Mouse (Mus musculus) embryo, embryonic 11.5 days (tissue): ENCODE measurements around the gene E130114P18Rik.

Experiments used
- DNase-seq: peaks from one replicate; pipeline ENCODE4 v3.0.0-alpha.2; 2012; ENCODE audit warnings: low read depth, low spot score

The E130114P18Rik gene

GRCm38 (mm10) chr4:97777706-97778176 lies at the start of gene E130114P18Rik:
Gene E130114P18Rik, minus strand, starts transcription at chr4:97778078.
- DNase-seq = no peak

GRCm38 (mm10) chr4:97827115-97827514 lies 49.2 kb upstream of the E130114P18Rik start:
- no peak for DNase-seq

GRCm38 (mm10) chr4:97825841-97826240 lies 48.0 kb upstream of the E130114P18Rik start:
- no peak for DNase-seq

- no peak for DNase-seq
Observed at GRCm38 (mm10) chr4:97825432-97825831, 47.6 kb upstream of the E130114P18Rik start.

- DNase-seq = no peak
Observed at GRCm38 (mm10) chr4:97824451-97824850, 46.6 kb upstream of the E130114P18Rik start.

GRCm38 (mm10) chr4:97823512-97823911 lies 45.6 kb upstream of the E130114P18Rik start:
- no peak for DNase-seq

GRCm38 (mm10) chr4:97821556-97822251 lies 43.8 kb upstream of the E130114P18Rik start:
- DNase-seq = no peak

- DNase-seq = no peak
Observed at GRCm38 (mm10) chr4:97820474-97821259, 42.8 kb upstream of the E130114P18Rik start.

- no peak for DNase-seq
Observed at GRCm38 (mm10) chr4:97819101-97819500, 41.2 kb upstream of the E130114P18Rik start.

GRCm38 (mm10) chr4:97818498-97818897 lies 40.6 kb upstream of the E130114P18Rik start:
- DNase-seq = no peak

GRCm38 (mm10) chr4:97817741-97818140 lies 39.9 kb upstream of the E130114P18Rik start:
- DNase-seq = no peak

- DNase-seq = no peak
Observed at GRCm38 (mm10) chr4:97816753-97817152, 38.9 kb upstream of the E130114P18Rik start.

GRCm38 (mm10) chr4:97816001-97816400 lies 38.1 kb upstream of the E130114P18Rik start:
- no peak for DNase-seq

- no peak for DNase-seq
Observed at GRCm38 (mm10) chr4:97814515-97814914, 36.6 kb upstream of the E130114P18Rik start.

GRCm38 (mm10) chr4:97813996-97814395 lies 36.1 kb upstream of the E130114P18Rik start:
- DNase-seq = no peak

- no peak for DNase-seq
Observed at GRCm38 (mm10) chr4:97813035-97813434, 35.2 kb upstream of the E130114P18Rik start.

- no peak for DNase-seq
Observed at GRCm38 (mm10) chr4:97810348-97810939, 32.6 kb upstream of the E130114P18Rik start.

GRCm38 (mm10) chr4:97809582-97810295 lies 31.9 kb upstream of the E130114P18Rik start:
- no peak for DNase-seq

GRCm38 (mm10) chr4:97808885-97809284 lies 31.0 kb upstream of the E130114P18Rik start:
- no peak for DNase-seq

GRCm38 (mm10) chr4:97806924-97807323 lies 29.0 kb upstream of the E130114P18Rik start:
- DNase-seq = no peak

GRCm38 (mm10) chr4:97805896-97806808 lies 28.3 kb upstream of the E130114P18Rik start:
- no peak for DNase-seq
